Mouse (Mus musculus) small intestine, adult 2 months (tissue): ENCODE measurements around the gene Gm20388. TPM values are rescaled to one million over a fixed set of nuclear protein-coding genes. Genes with fewer than 3 reads are reported as not detected.
A peak's percentile ranks its signal among the peaks of the same experiment; 100 is the strongest.

Experiments used
- H3K27ac ChIP-seq: fragments of 200-500 bp; 2 replicates; pipeline ENCODE4 v1.5.1; 2012; ENCODE audit warnings: low read depth, low read length, control low read depth, inconsistent platforms; ENCODE audit not compliant: insufficient read depth
- H3K27me3 ChIP-seq: fragments of 200-500 bp; 2 replicates; pipeline ENCODE4 v1.6.1; 2012; ENCODE audit warnings: mild to moderate bottlenecking, moderate library complexity, low read length, inconsistent platforms; ENCODE audit not compliant: control insufficient read depth, insufficient read depth
- H3K36me3 ChIP-seq: fragments of 200-500 bp; 2 replicates; pipeline ENCODE4 v1.6.1; 2012; ENCODE audit warnings: mild to moderate bottlenecking, low read length, control low read depth, inconsistent platforms; ENCODE audit not compliant: control insufficient read depth, insufficient read depth
- H3K4me1 ChIP-seq: fragments of 200-500 bp; 2 replicates; pipeline ENCODE4 v1.6.1; 2012; ENCODE audit warnings: low read length, inconsistent platforms, mixed read lengths; ENCODE audit not compliant: control insufficient read depth, insufficient read depth, insufficient read length
- H3K4me3 ChIP-seq: fragments of 200-500 bp; 2 replicates; pipeline ENCODE4 v1.5.1; 2012; ENCODE audit warnings: low read depth, mild to moderate bottlenecking, control low read depth, inconsistent platforms, low read length, moderate library complexity
- CTCF ChIP-seq: fragments of 200-500 bp; IDR thresholded peaks from 2 replicates; pipeline ENCODE4 v1.5.1; 2012; ENCODE audit warnings: low read depth, mild to moderate bottlenecking, control low read depth, inconsistent platforms, low read length, moderate library complexity, mixed read lengths; ENCODE audit not compliant: insufficient replicate concordance, insufficient read length; ENCODE audit errors: extremely low read depth
- POLR2A ChIP-seq: fragments of 200-500 bp; IDR thresholded peaks from 2 replicates; pipeline ENCODE4 v1.6.1; 2012; ENCODE audit warnings: low read depth, mild to moderate bottlenecking, control low read depth, inconsistent platforms, low read length, moderate library complexity
- WGBS: fragments of 180-500 bp; shearing (Covaris S2); methylation state at CpG from one replicate; pipeline ENCODE4 v1.1.7; 2018; 5-methylcytosine and 5-hydroxymethylcytosine counted together
- polyA plus RNA-seq: library from polyadenylated mRNA; depleted of rRNA; stranded (reverse); fragments of >200 nt; gene quantifications from 2 replicates; pipeline ENCODE4 v1.2.3, GENCODE M21; 2012

Gm20388 gene
- polyA plus RNA-seq, 1 experiment, result 37.3 TPM

DNA sequence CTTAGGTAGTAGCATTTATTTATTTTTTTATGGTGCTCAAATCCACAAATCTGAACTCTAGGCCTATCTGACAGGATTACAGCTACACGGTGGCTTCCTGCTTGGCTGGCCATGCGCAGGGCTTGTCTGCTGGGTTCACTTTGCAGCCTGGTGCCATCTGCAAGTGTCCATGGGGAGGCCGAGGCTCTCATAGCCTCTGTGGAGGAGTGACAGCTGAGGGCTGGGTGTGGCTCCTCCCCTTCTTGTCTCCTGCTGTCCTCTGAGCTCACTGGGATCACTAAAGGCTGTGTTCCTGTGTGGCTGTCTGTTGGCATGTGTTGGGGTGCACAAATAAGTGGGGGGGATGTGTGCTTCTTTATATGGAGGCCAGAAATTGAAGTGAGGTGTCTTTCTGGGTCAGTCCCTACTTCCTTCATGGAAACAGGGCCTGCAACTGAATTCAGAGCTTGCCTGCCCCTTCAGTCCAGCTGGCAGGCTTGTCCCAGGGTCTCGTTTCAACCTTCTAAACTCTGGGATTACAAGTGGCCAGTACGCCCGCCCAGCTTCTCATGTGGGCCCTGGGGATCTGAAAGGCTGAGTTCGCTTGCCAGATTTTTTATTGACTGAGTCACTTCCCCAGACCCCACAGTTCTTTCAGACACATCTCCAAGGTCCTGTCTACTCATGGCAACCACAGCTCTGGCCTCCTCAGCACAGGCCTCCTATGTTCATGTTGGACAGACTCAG, 304.9 kb downstream of the Gm20388 start:
- WGBS, result 55% methylated on average over 7 of the region's 7 CpGs
- no peak overlapping the region for H3K27ac ChIP-seq
- no peaks in the 10 kb centered on the region for H3K27me3 ChIP-seq
- no peak overlapping the region for H3K4me3 ChIP-seq
- TF ChIP-seq CTCF, result no peak
- no peak for TF ChIP-seq POLR2A
- peaks cover 12% of the 10 kb centered on the region for H3K4me1 ChIP-seq
- H3K36me3 ChIP-seq, result no peaks in the 10 kb centered on the region

DNA sequence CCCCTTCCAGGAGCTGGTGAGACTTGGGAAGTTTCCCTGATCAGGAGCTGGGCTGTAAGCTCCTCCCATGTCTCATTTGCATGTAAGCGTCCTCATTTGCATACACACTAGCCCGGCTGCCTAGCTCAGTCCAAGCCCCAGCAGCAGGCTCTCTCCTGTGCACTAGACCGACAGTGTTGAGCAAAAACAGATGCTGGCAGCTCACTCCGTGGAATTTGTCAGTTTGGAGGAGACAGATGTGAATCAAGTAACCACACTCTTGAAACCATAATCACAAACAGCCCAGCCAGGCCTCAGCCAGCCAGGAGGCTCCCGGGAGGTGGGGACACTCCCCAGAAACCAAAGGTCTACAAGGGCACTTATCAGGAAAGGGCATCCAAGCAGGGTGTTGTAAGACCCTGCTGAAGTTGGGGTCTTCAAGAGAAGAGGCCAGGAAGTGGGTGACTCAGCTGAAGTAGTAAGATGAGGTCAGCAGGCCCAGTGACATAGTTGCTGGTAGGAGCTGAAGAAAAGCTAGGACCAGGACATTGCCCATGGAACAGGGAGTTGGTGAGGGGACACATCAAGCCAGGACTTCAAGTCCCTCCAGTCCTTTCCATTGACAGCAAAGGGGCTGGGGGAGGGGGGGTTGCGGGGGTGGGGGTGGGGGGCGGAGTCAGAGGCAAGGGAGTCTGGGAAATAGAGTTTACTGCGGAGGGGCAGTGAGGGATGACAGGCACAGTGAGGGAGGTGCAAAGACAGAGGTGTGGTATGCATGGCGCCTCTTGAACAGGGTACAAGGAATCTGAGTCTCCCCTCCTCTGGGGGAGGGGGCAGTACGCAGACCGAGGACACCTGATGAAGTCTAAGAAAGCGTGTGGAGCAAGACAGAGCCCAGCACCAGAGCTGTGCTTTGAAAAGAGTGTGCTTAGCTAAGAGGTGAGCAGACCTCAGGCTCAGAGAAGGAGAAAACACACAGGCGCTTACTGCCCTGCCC, 306.5 kb downstream of the Gm20388 start:
- H3K36me3 ChIP-seq, result no peaks in the 10 kb centered on the region
- peaks cover 12% of the 10 kb centered on the region for H3K4me1 ChIP-seq
- no peak overlapping the region for H3K4me3 ChIP-seq
- WGBS, result 44% methylated on average over 13 of the region's 13 CpGs
- H3K27ac ChIP-seq, result 0 out of 2 replicates have a peak overlapping the region, but pooled peaks have one; percentile 8
- H3K27me3 ChIP-seq, result no peaks in the 10 kb centered on the region
- TF ChIP-seq POLR2A (no peak), CTCF (no peak)

DNA sequence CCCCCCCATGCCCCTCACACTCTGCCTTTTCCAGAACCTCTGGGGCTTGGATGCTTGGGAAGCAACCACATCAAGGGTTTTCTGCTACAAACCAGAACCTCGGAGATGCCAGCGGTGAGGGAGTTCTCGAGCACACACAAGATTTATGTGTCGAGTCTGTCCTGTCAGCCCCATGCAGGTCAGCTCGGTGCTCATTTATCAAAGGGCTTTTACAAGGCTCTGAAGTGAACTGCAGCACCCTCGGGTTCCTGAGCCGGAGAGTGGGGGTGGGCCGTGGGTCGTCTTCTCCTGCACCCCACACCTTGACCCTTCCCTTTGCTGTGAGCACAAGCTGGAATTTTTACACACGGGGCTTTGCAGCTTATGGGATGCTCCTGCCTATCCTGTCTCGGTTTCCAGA, 311.9 kb downstream of the Gm20388 start:
- no peaks in the 10 kb centered on the region for H3K36me3 ChIP-seq
- WGBS, result 67% methylated on average over 11 of the region's 11 CpGs
- no peak overlapping the region for H3K27ac ChIP-seq
- no peak overlapping the region for H3K4me3 ChIP-seq
- TF ChIP-seq CTCF, result no peak
- TF ChIP-seq POLR2A, result no peak
- no peaks in the 10 kb centered on the region for H3K27me3 ChIP-seq
- H3K4me1 ChIP-seq, result peaks cover under 1% of the 10 kb centered on the region; the same call in 1 of the 2 replicates

DNA sequence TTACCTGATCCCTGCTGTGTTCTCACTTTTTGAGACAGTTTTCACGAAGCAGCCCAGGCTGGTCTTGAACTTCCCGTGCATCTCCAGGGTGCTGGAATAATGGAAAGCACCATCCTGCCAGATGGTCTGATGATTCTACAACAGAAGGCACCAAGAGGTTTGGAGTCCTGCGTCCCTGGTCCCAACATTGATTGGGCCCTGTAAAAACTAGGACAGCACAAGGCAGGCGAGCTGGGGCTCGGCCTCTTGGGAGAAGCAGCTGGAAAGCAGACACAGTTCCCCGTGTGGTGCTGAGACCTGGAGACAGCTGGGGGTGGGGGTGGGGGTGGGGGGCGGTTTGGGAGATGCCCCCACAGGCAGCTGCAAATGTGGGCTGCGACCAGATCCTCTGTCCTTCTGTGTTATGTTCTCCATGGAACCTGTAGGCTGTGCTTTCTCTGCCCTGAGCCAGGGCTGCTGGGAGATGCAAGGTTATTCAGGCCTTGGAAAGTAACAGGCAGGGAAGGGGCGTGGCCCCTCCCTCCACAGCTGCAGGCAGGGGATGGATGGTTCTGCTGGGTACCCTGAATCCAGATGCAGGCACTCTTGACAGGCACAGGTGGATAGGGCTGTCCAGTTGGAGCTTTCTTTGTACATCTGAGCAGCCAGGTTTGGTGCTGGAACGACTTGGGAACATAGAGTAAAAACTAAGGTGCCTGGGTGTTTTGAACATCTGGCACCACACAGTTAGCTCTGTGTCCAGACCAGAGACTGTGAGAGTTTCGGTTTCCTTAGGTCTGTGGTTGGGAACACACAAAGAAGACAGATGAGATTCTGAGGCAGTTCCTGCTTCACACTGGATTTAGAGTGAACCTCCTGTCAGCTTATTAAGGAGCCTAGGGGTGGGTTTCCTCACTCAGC, 314.1 kb downstream of the Gm20388 start:
- Histone ChIP-seq H3K4me1 (peaks cover 3% of the 10 kb centered on the region), H3K36me3 (no peaks in the 10 kb centered on the region), H3K4me3 (no peak overlapping the region), H3K27me3 (peaks cover 16% of the 10 kb centered on the region), H3K27ac (peak overlapping the region; percentile 46; the same call in 1 of the 2 replicates)
- TF ChIP-seq POLR2A (no peak), CTCF (no peak)
- 66% methylated on average over 11 of the region's 11 CpGs for WGBS

DNA sequence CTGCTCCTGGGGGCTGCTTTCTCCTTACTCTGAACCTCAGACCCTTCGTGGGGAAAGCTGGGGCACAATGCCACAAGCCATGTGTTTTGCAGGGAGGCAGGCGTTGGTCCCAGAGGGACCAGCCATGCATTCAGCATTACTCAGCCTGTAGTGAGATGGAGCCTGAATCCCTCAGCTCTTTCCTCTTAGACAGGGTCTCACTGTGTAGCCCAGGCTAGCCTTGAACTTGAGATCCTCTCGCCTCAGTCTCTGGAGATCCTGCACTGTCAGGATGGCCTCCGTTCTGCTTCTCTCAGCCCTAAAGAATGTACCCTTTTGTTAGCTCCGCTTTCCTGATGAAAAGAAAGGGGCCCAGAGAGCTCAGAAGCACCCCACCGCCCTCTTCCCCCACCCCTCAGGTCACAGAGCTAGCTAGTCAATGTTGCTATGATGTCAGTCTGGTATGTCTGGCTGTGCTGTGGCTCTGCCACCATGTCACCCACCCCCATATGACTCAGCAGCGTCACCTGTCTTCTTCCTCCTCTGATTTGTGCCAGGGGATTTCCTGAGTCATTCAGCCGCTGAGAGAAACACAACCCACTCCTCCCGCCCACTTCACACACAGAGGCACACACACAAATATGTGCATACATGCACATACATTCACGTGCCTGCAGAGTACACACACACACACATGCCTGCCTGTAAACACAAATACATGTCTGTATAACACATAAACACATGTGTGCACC, 314.9 kb downstream of the Gm20388 start:
- H3K36me3 ChIP-seq, result no peaks in the 10 kb centered on the region
- no peak overlapping the region for H3K27ac ChIP-seq

More for the DNA sequence above, 314.9 kb downstream of the Gm20388 start:
- WGBS, result 46% methylated on average over 10 of the region's 10 CpGs
- H3K27me3 ChIP-seq, result peaks cover 22% of the 10 kb centered on the region
- no peak for TF ChIP-seq POLR2A
- TF ChIP-seq CTCF, result peak; percentile 3; the same call in 1 of the 2 replicates
- H3K4me1 ChIP-seq, result peaks cover 6% of the 10 kb centered on the region
- H3K4me3 ChIP-seq, result no peak overlapping the region
